Mouse (Mus musculus) liver, embryonic 14.5 days (tissue): ENCODE data around the gene Ptpn13.

Experiments
- CTCF ChIP-seq: IDR thresholded peaks from 2 replicates; pipeline ENCODE4 v1.5.1; 2016; ENCODE audit warnings: antibody characterized with exemption, low read depth, control low read depth
- EP300 ChIP-seq: IDR thresholded peaks from 2 replicates; pipeline ENCODE4 v1.6.1; 2016; ENCODE audit warnings: antibody characterized with exemption, low read depth

- no peak for TF ChIP-seq CTCF
- TF ChIP-seq EP300, result no peak
Measured at GRCm38 (mm10) chr5:103629111-103629764, 204.2 kb downstream of the Ptpn13 start, which contains the start of gene Slc10a6.
